Mouse (Mus musculus) midbrain, embryonic 12.5 days (tissue): ENCODE data around the gene Ccdc117. TPM values are rescaled to one million over a fixed set of nuclear protein-coding genes. Genes with fewer than 3 reads are reported as not detected.
"Not testable (repeated sequence)": the region's sequence is repeated elsewhere in the genome, so short reads cannot be mapped to it uniquely, and the experiment has no call there.

Experiments used
- ATAC-seq: fragments of 200-750 bp; cut with Nextera tagmentation; 2 replicates; pipeline ENCODE4 v1.8.0; 2017; ENCODE audit warnings: low read depth, moderate TSS enrichment, moderate library complexity; ENCODE audit not compliant: low FRiP score
- H3K27ac ChIP-seq: fragments of 300-500 bp; sonication (generic); replicated peaks from 2 replicates; pipeline ENCODE4 v1.5.1; 2016; ENCODE audit warnings: mild to moderate bottlenecking
- H3K27me3 ChIP-seq: fragments of 300-500 bp; sonication (generic); 2 replicates; pipeline ENCODE4 v1.6.1; 2016; ENCODE audit warnings: mild to moderate bottlenecking
- H3K36me3 ChIP-seq: fragments of 300-500 bp; sonication (generic); 2 replicates; pipeline ENCODE4 v1.6.1; 2016
- H3K4me1 ChIP-seq: fragments of 300-500 bp; sonication (generic); 2 replicates; pipeline ENCODE4 v1.6.1; 2016
- H3K4me2 ChIP-seq: fragments of 300-500 bp; sonication (generic); replicated peaks from 2 replicates; pipeline ENCODE4 v1.6.1; 2016; ENCODE audit warnings: mild to moderate bottlenecking, moderate library complexity
- H3K4me3 ChIP-seq: fragments of 300-500 bp; sonication (generic); 2 replicates; pipeline ENCODE4 v1.5.1; 2016; ENCODE audit warnings: mild to moderate bottlenecking
- H3K9ac ChIP-seq: fragments of 300-500 bp; sonication (generic); replicated peaks from 2 replicates; pipeline ENCODE4 v1.6.1; 2016; ENCODE audit warnings: mild to moderate bottlenecking, moderate library complexity
- H3K9me3 ChIP-seq: fragments of 300-500 bp; sonication (generic); 2 replicates; pipeline ENCODE4 v1.6.1; 2016; ENCODE audit warnings: mild to moderate bottlenecking
- WGBS: fragments of 180-500 bp; shearing (Covaris S2); methylation state at CpG from one replicate; pipeline ENCODE4 v1.1.7; 2016; 5-methylcytosine and 5-hydroxymethylcytosine counted together
- polyA plus RNA-seq: library from polyadenylated mRNA; unstranded; fragments of >200 nt; fragmentation: Nextera tagmentation; extraction: Ambion mirVana; gene quantifications from 2 replicates; pipeline ENCODE4 v1.2.1, GENCODE M21; 2016

Gene Ccdc117
- polyA plus RNA-seq, 1 experiment from 2014 or later: 25.8 TPM

- Histone ChIP-seq H3K4me3 (no peak overlapping the region), H3K4me1 (no peaks in the 10 kb centered on the region), H3K36me3 (no peaks in the 10 kb centered on the region), H3K27ac (no peak overlapping the region), H3K27me3 (no peaks in the 10 kb centered on the region), H3K4me2 (no peak overlapping the region), H3K9me3 (no peaks in the 10 kb centered on the region), H3K9ac (no peak overlapping the region)
- 78% methylated on average over 13 of the region's 13 CpGs for WGBS
- no peak for ATAC-seq
Observed at GRCm38 (mm10) chr11:5500903-5501741, 40.9 kb downstream of the Ccdc117 start.

GRCm38 (mm10) chr11:5499961-5500644 lies 41.9 kb downstream of the Ccdc117 start:
- Histone ChIP-seq H3K4me3 (no peak overlapping the region), H3K4me1 (no peaks in the 10 kb centered on the region), H3K36me3 (no peaks in the 10 kb centered on the region), H3K9me3 (no peaks in the 10 kb centered on the region), H3K9ac (no peak overlapping the region), H3K27me3 (no peaks in the 10 kb centered on the region), H3K27ac (no peak overlapping the region), H3K4me2 (no peak overlapping the region)
- no peak for ATAC-seq
- WGBS: 91% methylated on average over 11 of the region's 11 CpGs

- H3K27ac ChIP-seq: no peak overlapping the region
- 79% methylated on average over 13 of the region's 13 CpGs for WGBS
Observed at GRCm38 (mm10) chr11:5498931-5499661, 42.9 kb downstream of the Ccdc117 start.

GRCm38 (mm10) chr11:5498422-5498821 lies 43.6 kb downstream of the Ccdc117 start:
- Histone ChIP-seq H3K9me3 (no peaks in the 10 kb centered on the region), H3K36me3 (no peaks in the 10 kb centered on the region), H3K4me3 (no peak overlapping the region), H3K4me2 (no peak overlapping the region), H3K27me3 (no peaks in the 10 kb centered on the region), H3K9ac (no peak overlapping the region), H3K27ac (no peak overlapping the region), H3K4me1 (no peaks in the 10 kb centered on the region)
- WGBS: 74% methylated on average over 9 of the region's 9 CpGs
- ATAC-seq: no peak

More at GRCm38 (mm10) chr11:5498931-5499661, 42.9 kb downstream of the Ccdc117 start:
- Histone ChIP-seq H3K4me3 (no peak overlapping the region), H3K9me3 (no peaks in the 10 kb centered on the region), H3K27me3 (no peaks in the 10 kb centered on the region), H3K4me2 (no peak overlapping the region), H3K36me3 (no peaks in the 10 kb centered on the region), H3K9ac (no peak overlapping the region), H3K4me1 (no peaks in the 10 kb centered on the region)
- ATAC-seq: no peak

- Histone ChIP-seq H3K9ac (no peak overlapping the region), H3K9me3 (no peaks in the 10 kb centered on the region), H3K4me3 (no peak overlapping the region), H3K4me1 (no peaks in the 10 kb centered on the region), H3K36me3 (no peaks in the 10 kb centered on the region), H3K27me3 (no peaks in the 10 kb centered on the region), H3K27ac (no peak overlapping the region), H3K4me2 (no peak overlapping the region)
- 96% methylated on average over 13 of the region's 13 CpGs for WGBS
- ATAC-seq: no peak
Observed at GRCm38 (mm10) chr11:5496559-5497248, 45.3 kb downstream of the Ccdc117 start.

- no peak for ATAC-seq
- 86% methylated on average over 5 of the region's 5 CpGs for WGBS
- Histone ChIP-seq H3K27me3 (no peaks in the 10 kb centered on the region), H3K36me3 (no peaks in the 10 kb centered on the region), H3K4me1 (no peaks in the 10 kb centered on the region), H3K9me3 (no peaks in the 10 kb centered on the region), H3K27ac (no peak overlapping the region), H3K9ac (no peak overlapping the region), H3K4me3 (no peak overlapping the region), H3K4me2 (no peak overlapping the region)
Observed at GRCm38 (mm10) chr11:5495906-5496305, 46.1 kb downstream of the Ccdc117 start.

GRCm38 (mm10) chr11:5495286-5495832 lies 46.6 kb downstream of the Ccdc117 start:
- Histone ChIP-seq H3K27me3 (no peaks in the 10 kb centered on the region), H3K9ac (no peak overlapping the region), H3K4me1 (no peaks in the 10 kb centered on the region), H3K4me3 (no peak overlapping the region), H3K27ac (no peak overlapping the region), H3K36me3 (no peaks in the 10 kb centered on the region), H3K4me2 (no peak overlapping the region), H3K9me3 (no peaks in the 10 kb centered on the region)
- ATAC-seq: no peak
- WGBS: 60% methylated on average over 12 of the region's 12 CpGs

- Histone ChIP-seq H3K4me3 (no peak overlapping the region), H3K9ac (no peak overlapping the region), H3K4me1 (no peaks in the 10 kb centered on the region), H3K27me3 (no peaks in the 10 kb centered on the region), H3K9me3 (no peaks in the 10 kb centered on the region), H3K36me3 (no peaks in the 10 kb centered on the region), H3K27ac (no peak overlapping the region), H3K4me2 (no peak overlapping the region)
- 65% methylated on average over 2 of the region's 2 CpGs for WGBS
- ATAC-seq: no peak
Observed at GRCm38 (mm10) chr11:5493869-5494268, 48.1 kb downstream of the Ccdc117 start.

- no peak overlapping the region for H3K4me3 ChIP-seq
- WGBS: 77% methylated on average over 7 of the region's 7 CpGs
- H3K27me3 ChIP-seq: no peaks in the 10 kb centered on the region
- no peak overlapping the region for H3K27ac ChIP-seq
- no peak overlapping the region for H3K4me2 ChIP-seq
- H3K9me3 ChIP-seq: no peaks in the 10 kb centered on the region
- no peak overlapping the region for H3K9ac ChIP-seq
- ATAC-seq: no peak
- no peaks in the 10 kb centered on the region for H3K4me1 ChIP-seq
- no peaks in the 10 kb centered on the region for H3K36me3 ChIP-seq
Observed at GRCm38 (mm10) chr11:5491912-5492311, 50.1 kb downstream of the Ccdc117 start.

- H3K9me3 ChIP-seq: no peaks in the 10 kb centered on the region
- H3K4me1 ChIP-seq: no peaks in the 10 kb centered on the region
- no peaks in the 10 kb centered on the region for H3K27me3 ChIP-seq
- H3K4me2 ChIP-seq: no peak overlapping the region
- no peak overlapping the region for H3K9ac ChIP-seq
- no peak overlapping the region for H3K27ac ChIP-seq
- 80% methylated on average over 10 of the region's 10 CpGs for WGBS
- no peak for ATAC-seq
- no peak overlapping the region for H3K4me3 ChIP-seq
- no peaks in the 10 kb centered on the region for H3K36me3 ChIP-seq
Observed at GRCm38 (mm10) chr11:5490989-5491656, 50.9 kb downstream of the Ccdc117 start.

GRCm38 (mm10) chr11:5489433-5489832 lies 52.6 kb downstream of the Ccdc117 start:
- ATAC-seq: not testable (repeated sequence)
- WGBS: 89% methylated on average over 10 of the region's 10 CpGs

More at GRCm38 (mm10) chr11:5489433-5489832, 52.6 kb downstream of the Ccdc117 start:
- not testable (repeated sequence) for H3K27me3 ChIP-seq, H3K9ac ChIP-seq, H3K4me3 ChIP-seq, H3K36me3 ChIP-seq, H3K4me2 ChIP-seq, H3K9me3 ChIP-seq, H3K4me1 ChIP-seq, H3K27ac ChIP-seq
